Mouse (Mus musculus): Measurements from ENCODE around the gene Cutal. TPM values are rescaled to one million over a fixed set of nuclear protein-coding genes. Genes with fewer than 3 reads are reported as not detected.

Cutal gene
- polyA plus RNA-seq, 1 experiment from 2014 or later = 0.24 TPM

GRCm38 (mm10) chr2:34895503-34896113 lies 21.4 kb downstream of the Cutal start:
- no peak overlapping the region for H3K4me3 ChIP-seq
- no peaks in the 10 kb centered on the region for H3K9me3 ChIP-seq
- H3K4me2 ChIP-seq (replicated peaks) = no peak overlapping the region
- no peak for ATAC-seq (replicated peaks)
- 83% methylated on average over 19 of the region's 19 CpGs for WGBS
- no peaks in the 10 kb centered on the region for H3K36me3 ChIP-seq
- no peak overlapping the region for H3K9ac ChIP-seq (replicated peaks)
- no peaks in the 10 kb centered on the region for H3K27me3 ChIP-seq
- H3K27ac ChIP-seq (replicated peaks) = no peak overlapping the region
- no peaks in the 10 kb centered on the region for H3K4me1 ChIP-seq

GRCm38 (mm10) chr2:34896821-34897460 lies 22.7 kb downstream of the Cutal start:
- Histone ChIP-seq H3K36me3 (no peaks in the 10 kb centered on the region), H3K4me3 (no peak overlapping the region), H3K9ac (replicated peaks) (no peak overlapping the region), H3K9me3 (no peaks in the 10 kb centered on the region), H3K27ac (replicated peaks) (no peak overlapping the region), H3K4me1 (no peaks in the 10 kb centered on the region), H3K27me3 (no peaks in the 10 kb centered on the region), H3K4me2 (replicated peaks) (no peak overlapping the region)
- no peak for ATAC-seq (replicated peaks)
- WGBS = 88% methylated on average over 17 of the region's 17 CpGs

- no peaks in the 10 kb centered on the region for H3K27me3 ChIP-seq
- 21% methylated on average over 10 of the region's 10 CpGs for WGBS
- H3K4me3 ChIP-seq = no peak overlapping the region
- no peak for ATAC-seq (replicated peaks)
- no peak overlapping the region for H3K4me2 ChIP-seq (replicated peaks)
- no peaks in the 10 kb centered on the region for H3K4me1 ChIP-seq
- H3K9me3 ChIP-seq = no peaks in the 10 kb centered on the region
- H3K36me3 ChIP-seq = no peaks in the 10 kb centered on the region
- H3K27ac ChIP-seq (replicated peaks) = no peak overlapping the region
- no peak overlapping the region for H3K9ac ChIP-seq (replicated peaks)
Measured at GRCm38 (mm10) chr2:34897820-34898219, 23.6 kb downstream of the Cutal start.

GRCm38 (mm10) chr2:34899682-34900081 lies 25.5 kb downstream of the Cutal start:
- H3K4me3 ChIP-seq = no peak overlapping the region
- no peak overlapping the region for H3K9ac ChIP-seq (replicated peaks)
- no peaks in the 10 kb centered on the region for H3K36me3 ChIP-seq
- peaks cover 8% of the 10 kb centered on the region for H3K4me1 ChIP-seq
- no peaks in the 10 kb centered on the region for H3K27me3 ChIP-seq
- no peak overlapping the region for H3K4me2 ChIP-seq (replicated peaks)
- H3K9me3 ChIP-seq = no peaks in the 10 kb centered on the region
- ATAC-seq (replicated peaks) = no peak
- 84% methylated on average over 11 of the region's 11 CpGs for WGBS
- H3K27ac ChIP-seq (replicated peaks) = no peak overlapping the region

- 78% methylated on average over 1 of the region's 1 CpGs for WGBS
- H3K4me2 ChIP-seq (replicated peaks) = no peak overlapping the region
- H3K27ac ChIP-seq (replicated peaks) = no peak overlapping the region
- H3K9me3 ChIP-seq = no peaks in the 10 kb centered on the region
- H3K4me3 ChIP-seq = no peak overlapping the region
- no peak overlapping the region for H3K9ac ChIP-seq (replicated peaks)
- no peak for ATAC-seq (replicated peaks)
- H3K4me1 ChIP-seq = peaks cover 9% of the 10 kb centered on the region
- no peaks in the 10 kb centered on the region for H3K36me3 ChIP-seq
- no peaks in the 10 kb centered on the region for H3K27me3 ChIP-seq
Measured at GRCm38 (mm10) chr2:34900412-34900811, 26.2 kb downstream of the Cutal start.

GRCm38 (mm10) chr2:34901726-34902125 lies 27.5 kb downstream of the Cutal start:
- peaks cover 11% of the 10 kb centered on the region for H3K4me1 ChIP-seq
- no peaks in the 10 kb centered on the region for H3K36me3 ChIP-seq
- WGBS = 79% methylated on average over 4 of the region's 4 CpGs
- H3K9me3 ChIP-seq = no peaks in the 10 kb centered on the region
- no peak overlapping the region for H3K9ac ChIP-seq (replicated peaks)
- no peak overlapping the region for H3K4me3 ChIP-seq
- H3K27me3 ChIP-seq = no peaks in the 10 kb centered on the region
- ATAC-seq (replicated peaks) = no peak
- H3K27ac ChIP-seq (replicated peaks) = no peak overlapping the region
- H3K4me2 ChIP-seq (replicated peaks) = no peak overlapping the region

GRCm38 (mm10) chr2:34902731-34903130 lies 28.5 kb downstream of the Cutal start:
- 86% methylated on average over 6 of the region's 6 CpGs for WGBS
- peaks cover 11% of the 10 kb centered on the region for H3K4me1 ChIP-seq
- ATAC-seq (replicated peaks) = no peak
- H3K36me3 ChIP-seq = no peaks in the 10 kb centered on the region
- H3K4me2 ChIP-seq (replicated peaks) = no peak overlapping the region
- no peak overlapping the region for H3K27ac ChIP-seq (replicated peaks)
- no peaks in the 10 kb centered on the region for H3K9me3 ChIP-seq
- no peak overlapping the region for H3K9ac ChIP-seq (replicated peaks)
- no peaks in the 10 kb centered on the region for H3K27me3 ChIP-seq
- H3K4me3 ChIP-seq = no peak overlapping the region

GRCm38 (mm10) chr2:34903191-34903590 lies 29.0 kb downstream of the Cutal start:
- H3K27me3 ChIP-seq = no peaks in the 10 kb centered on the region
- H3K9ac ChIP-seq (replicated peaks) = no peak overlapping the region
- H3K27ac ChIP-seq (replicated peaks) = no peak overlapping the region
- 94% methylated on average over 7 of the region's 7 CpGs for WGBS
- no peaks in the 10 kb centered on the region for H3K36me3 ChIP-seq
- no peaks in the 10 kb centered on the region for H3K9me3 ChIP-seq
- ATAC-seq (replicated peaks) = no peak
- peaks cover 11% of the 10 kb centered on the region for H3K4me1 ChIP-seq
- H3K4me3 ChIP-seq = no peak overlapping the region
- H3K4me2 ChIP-seq (replicated peaks) = no peak overlapping the region

GRCm38 (mm10) chr2:34903652-34904405 lies 29.6 kb downstream of the Cutal start:
- no peaks in the 10 kb centered on the region for H3K9me3 ChIP-seq
- no peaks in the 10 kb centered on the region for H3K27me3 ChIP-seq
- H3K4me1 ChIP-seq = peaks cover 11% of the 10 kb centered on the region
- no peak for ATAC-seq (replicated peaks)
- WGBS = 76% methylated on average over 4 of the region's 4 CpGs
- no peaks in the 10 kb centered on the region for H3K36me3 ChIP-seq
- peak overlapping the region; percentile 64; the same call in 1 of the 2 replicates for H3K4me2 ChIP-seq (replicated peaks)
- H3K27ac ChIP-seq (replicated peaks) = peak overlapping the region; percentile 67
- H3K4me3 ChIP-seq = no peak overlapping the region; the same call in 1 of the 2 replicates
- no peak overlapping the region for H3K9ac ChIP-seq (replicated peaks)

GRCm38 (mm10) chr2:34904849-34905542 lies 30.8 kb downstream of the Cutal start:
- H3K4me3 ChIP-seq = peak overlapping the region; percentile 40
- peak overlapping the region; percentile 67 for H3K27ac ChIP-seq (replicated peaks)
- under 1% methylated on average over 34 of the region's 34 CpGs for WGBS
- H3K27me3 ChIP-seq = no peaks in the 10 kb centered on the region
- H3K9me3 ChIP-seq = no peaks in the 10 kb centered on the region
- peak overlapping the region; percentile 35 for H3K9ac ChIP-seq (replicated peaks)
- H3K4me1 ChIP-seq = peaks cover 11% of the 10 kb centered on the region
- H3K4me2 ChIP-seq (replicated peaks) = peak overlapping the region; percentile 64
- ATAC-seq (replicated peaks) = peak; percentile 96
- H3K36me3 ChIP-seq = no peaks in the 10 kb centered on the region

- Histone ChIP-seq H3K4me1 (peaks cover 11% of the 10 kb centered on the region), H3K27me3 (no peaks in the 10 kb centered on the region), H3K36me3 (no peaks in the 10 kb centered on the region), H3K4me3 (no peak overlapping the region), H3K4me2 (replicated peaks) (no peak overlapping the region), H3K9me3 (no peaks in the 10 kb centered on the region), H3K9ac (replicated peaks) (no peak overlapping the region), H3K27ac (replicated peaks) (no peak overlapping the region)
- 76% methylated on average over 6 of the region's 6 CpGs for WGBS
- ATAC-seq (replicated peaks) = no peak
Measured at GRCm38 (mm10) chr2:34906426-34906825, 32.2 kb downstream of the Cutal start.
